Mouse (Mus musculus): ENCODE data around the gene Agfg2. TPM values are rescaled to one million over a fixed set of nuclear protein-coding genes. Genes with fewer than 3 reads are reported as not detected.
"Not testable (repeated sequence)": the region's sequence is repeated elsewhere in the genome, so short reads cannot be mapped to it uniquely, and the experiment has no call there.

Gene Agfg2
- total RNA-seq, 1 experiment, result 12.5 TPM

GRCm38 (mm10) chr5:137627991-137628390 lies 56.5 kb downstream of the Agfg2 start:
- H3K36me3 ChIP-seq (ENCODE audit: control insufficient read depth, insufficient read depth, low read length, poor library complexity, severe bottlenecking), result no peaks in the 10 kb centered on the region; the same call in 1 of the 2 replicates
- H3K9me3 ChIP-seq (ENCODE audit: control insufficient read depth, insufficient read depth, low read depth, low read length), result no peaks in the 10 kb centered on the region
- H3K4me3 ChIP-seq (ENCODE audit: insufficient read depth in 1 of 2, low read depth in 1 of 2, low read length in 2 of 2, poor library complexity in 1 of 2, severe bottlenecking in 1 of 2), result peak overlapping the region; percentile 88 to 94
- TF ChIP-seq MAFK (IDR thresholded peaks at IDR 0.05; ENCODE audit: insufficient read depth, low read depth, low read length), result no peak
- no peak for TF ChIP-seq HCFC1 (IDR thresholded peaks at IDR 0.05; ENCODE audit: borderline replicate concordance, insufficient read depth, low read length)
- no peak for TF ChIP-seq ZC3H11A (IDR thresholded peaks at IDR 0.05; ENCODE audit: borderline replicate concordance, low read depth, low read length)
- TF ChIP-seq CHD2 (IDR thresholded peaks at IDR 0.05; ENCODE audit: low read depth, low read length), result no peak
- no peak for TF ChIP-seq ZNF384 (IDR thresholded peaks at IDR 0.05; ENCODE audit: low read depth, low read length)
- H3K27ac ChIP-seq (ENCODE audit: insufficient read depth, low read depth, low read length, poor library complexity, severe bottlenecking), result peak overlapping the region; percentile 80; the same call in 1 of the 2 replicates
- peaks cover 0 to 21% of the 10 kb centered on the region in 2 experiments; a peak in 1 of 4 replicates for H3K4me1 ChIP-seq (ENCODE audit: control insufficient read depth in 2 of 2, insufficient read depth in 2 of 2, low read length in 2 of 2, poor library complexity in 1 of 2)
- in situ Hi-C loops (cut with MboI; ENCODE audit: low sequenced_read_pairs in 2 of 2, unreplicated experiment in 2 of 2), result no loop called here
- peak overlapping the region; percentile 90 for H3K9ac ChIP-seq (ENCODE audit: insufficient read depth, low read depth, low read length, poor library complexity, severe bottlenecking)
- no peak for DNase-seq (ENCODE audit: low read depth, low spot score)

GRCm38 (mm10) chr5:137623937-137624530 lies 60.5 kb downstream of the Agfg2 start:
- no peak for TF ChIP-seq HCFC1 (IDR thresholded peaks at IDR 0.05; ENCODE audit: borderline replicate concordance, insufficient read depth, low read length)
- TF ChIP-seq ZC3H11A (IDR thresholded peaks at IDR 0.05; ENCODE audit: borderline replicate concordance, low read depth, low read length), result no peak
- TF ChIP-seq ZNF384 (IDR thresholded peaks at IDR 0.05; ENCODE audit: low read depth, low read length), result no peak
- TF ChIP-seq MAFK (IDR thresholded peaks at IDR 0.05; ENCODE audit: insufficient read depth, low read depth, low read length), result no peak
- no peak for TF ChIP-seq CHD2 (IDR thresholded peaks at IDR 0.05; ENCODE audit: low read depth, low read length)
- in situ Hi-C loops (cut with MboI; ENCODE audit: low sequenced_read_pairs in 2 of 2, unreplicated experiment in 2 of 2), result no loop called here
- no peak for DNase-seq (ENCODE audit: low read depth, low spot score)
- Histone ChIP-seq H3K4me3 (ENCODE audit: insufficient read depth in 1 of 2, low read depth in 1 of 2, low read length in 2 of 2, poor library complexity in 1 of 2, severe bottlenecking in 1 of 2) (no peak overlapping the region), H3K4me1 (ENCODE audit: control insufficient read depth in 2 of 2, insufficient read depth in 2 of 2, low read length in 2 of 2, poor library complexity in 1 of 2) (peaks cover 0 to 17% of the 10 kb centered on the region in 2 experiments; a peak in 1 of 4 replicates), H3K9me3 (ENCODE audit: control insufficient read depth, insufficient read depth, low read depth, low read length) (no peaks in the 10 kb centered on the region), H3K9ac (ENCODE audit: insufficient read depth, low read depth, low read length, poor library complexity, severe bottlenecking) (no peak overlapping the region), H3K36me3 (ENCODE audit: control insufficient read depth, insufficient read depth, low read length, poor library complexity, severe bottlenecking) (no peaks in the 10 kb centered on the region), H3K27ac (ENCODE audit: insufficient read depth, low read depth, low read length, poor library complexity, severe bottlenecking) (no peak overlapping the region)

- no peak for DNase-seq (ENCODE audit: low read depth, low spot score)
- H3K36me3 ChIP-seq (ENCODE audit: control insufficient read depth, insufficient read depth, low read length, poor library complexity, severe bottlenecking), result no peaks in the 10 kb centered on the region
- no peak for TF ChIP-seq CHD2 (IDR thresholded peaks at IDR 0.05; ENCODE audit: low read depth, low read length)
- TF ChIP-seq HCFC1 (IDR thresholded peaks at IDR 0.05; ENCODE audit: borderline replicate concordance, insufficient read depth, low read length), result no peak
- TF ChIP-seq ZNF384 (IDR thresholded peaks at IDR 0.05; ENCODE audit: low read depth, low read length), result no peak
- no peak for TF ChIP-seq MAFK (IDR thresholded peaks at IDR 0.05; ENCODE audit: insufficient read depth, low read depth, low read length)
- no peak for TF ChIP-seq ZC3H11A (IDR thresholded peaks at IDR 0.05; ENCODE audit: borderline replicate concordance, low read depth, low read length)
- H3K27ac ChIP-seq (ENCODE audit: insufficient read depth, low read depth, low read length, poor library complexity, severe bottlenecking), result no peak overlapping the region
- in situ Hi-C loops (cut with MboI; ENCODE audit: low sequenced_read_pairs in 2 of 2, unreplicated experiment in 2 of 2), result no loop called here
- H3K9me3 ChIP-seq (ENCODE audit: control insufficient read depth, insufficient read depth, low read depth, low read length), result no peaks in the 10 kb centered on the region
- H3K4me1 ChIP-seq (ENCODE audit: control insufficient read depth in 2 of 2, insufficient read depth in 2 of 2, low read length in 2 of 2, poor library complexity in 1 of 2), result peaks cover 4 to 37% of the 10 kb centered on the region in 2 experiments; a peak in 3 of 4 replicates
- no peak overlapping the region for H3K4me3 ChIP-seq (ENCODE audit: insufficient read depth in 1 of 2, low read depth in 1 of 2, low read length in 2 of 2, poor library complexity in 1 of 2, severe bottlenecking in 1 of 2)
- no peak overlapping the region for H3K9ac ChIP-seq (ENCODE audit: insufficient read depth, low read depth, low read length, poor library complexity, severe bottlenecking)
Measured at GRCm38 (mm10) chr5:137615347-137615746, 69.2 kb downstream of the Agfg2 start.

- H3K9ac ChIP-seq (ENCODE audit: insufficient read depth, low read depth, low read length, poor library complexity, severe bottlenecking); H3K27ac ChIP-seq (ENCODE audit: insufficient read depth, low read depth, low read length, poor library complexity, severe bottlenecking); in situ Hi-C loops (cut with MboI; ENCODE audit: low sequenced_read_pairs in 2 of 2, unreplicated experiment in 2 of 2): not testable (repeated sequence)
Measured at GRCm38 (mm10) chr5:137614921-137615320, 69.6 kb downstream of the Agfg2 start.

GRCm38 (mm10) chr5:137613550-137613949 lies 71.0 kb downstream of the Agfg2 start, which contains the start of gene Pcolce:
Pcolce (minus strand) TSS chr5:137613784.
- no peak for DNase-seq (ENCODE audit: low read depth, low spot score)
- H3K36me3 ChIP-seq (ENCODE audit: control insufficient read depth, insufficient read depth, low read length, poor library complexity, severe bottlenecking), result no peaks in the 10 kb centered on the region
- in situ Hi-C loops (cut with MboI; ENCODE audit: low sequenced_read_pairs in 2 of 2, unreplicated experiment in 2 of 2), result no loop called here
- no peaks in the 10 kb centered on the region for H3K9me3 ChIP-seq (ENCODE audit: control insufficient read depth, insufficient read depth, low read depth, low read length)
- peak within 1 kb of the TSS in 1 of 2 experiments; percentile 3; a peak in 1 of 4 replicates for H3K4me3 ChIP-seq (ENCODE audit: insufficient read depth in 1 of 2, low read depth in 1 of 2, low read length in 2 of 2, poor library complexity in 1 of 2, severe bottlenecking in 1 of 2)
- peaks cover 4 to 49% of the 10 kb centered on the region in 2 experiments; a peak in 3 of 4 replicates for H3K4me1 ChIP-seq (ENCODE audit: control insufficient read depth in 2 of 2, insufficient read depth in 2 of 2, low read length in 2 of 2, poor library complexity in 1 of 2)
- peak within 1 kb of the TSS; percentile 60 for H3K9ac ChIP-seq (ENCODE audit: insufficient read depth, low read depth, low read length, poor library complexity, severe bottlenecking)
- TF ChIP-seq MAFK (IDR thresholded peaks at IDR 0.05; ENCODE audit: insufficient read depth, low read depth, low read length), result peak; percentile 80
- no peak for TF ChIP-seq ZNF384 (IDR thresholded peaks at IDR 0.05; ENCODE audit: low read depth, low read length)
- peak within 1 kb of the TSS; percentile 66 for H3K27ac ChIP-seq (ENCODE audit: insufficient read depth, low read depth, low read length, poor library complexity, severe bottlenecking)

More at GRCm38 (mm10) chr5:137614921-137615320, 69.6 kb downstream of the Agfg2 start:
- DNase-seq (ENCODE audit: low read depth, low spot score); H3K36me3 ChIP-seq (ENCODE audit: control insufficient read depth, insufficient read depth, low read length, poor library complexity, severe bottlenecking); H3K9me3 ChIP-seq (ENCODE audit: control insufficient read depth, insufficient read depth, low read depth, low read length); H3K4me3 ChIP-seq (ENCODE audit: insufficient read depth in 1 of 2, low read depth in 1 of 2, low read length in 2 of 2, poor library complexity in 1 of 2, severe bottlenecking in 1 of 2): not testable (repeated sequence)
- peaks cover 4 to 41% of the 10 kb centered on the region in 2 experiments; a peak in 3 of 4 replicates for H3K4me1 ChIP-seq (ENCODE audit: control insufficient read depth in 2 of 2, insufficient read depth in 2 of 2, low read length in 2 of 2, poor library complexity in 1 of 2)

Data from ES-E14 (cell line).